Mouse (Mus musculus): ENCODE data around the gene Rai14. TPM values are rescaled to one million over a fixed set of nuclear protein-coding genes. Genes with fewer than 3 reads are reported as not detected.

Gene Rai14
- 10 to 100 TPM; 15.1 to 15.9 TPM for total RNA-seq (2021)

DNA sequence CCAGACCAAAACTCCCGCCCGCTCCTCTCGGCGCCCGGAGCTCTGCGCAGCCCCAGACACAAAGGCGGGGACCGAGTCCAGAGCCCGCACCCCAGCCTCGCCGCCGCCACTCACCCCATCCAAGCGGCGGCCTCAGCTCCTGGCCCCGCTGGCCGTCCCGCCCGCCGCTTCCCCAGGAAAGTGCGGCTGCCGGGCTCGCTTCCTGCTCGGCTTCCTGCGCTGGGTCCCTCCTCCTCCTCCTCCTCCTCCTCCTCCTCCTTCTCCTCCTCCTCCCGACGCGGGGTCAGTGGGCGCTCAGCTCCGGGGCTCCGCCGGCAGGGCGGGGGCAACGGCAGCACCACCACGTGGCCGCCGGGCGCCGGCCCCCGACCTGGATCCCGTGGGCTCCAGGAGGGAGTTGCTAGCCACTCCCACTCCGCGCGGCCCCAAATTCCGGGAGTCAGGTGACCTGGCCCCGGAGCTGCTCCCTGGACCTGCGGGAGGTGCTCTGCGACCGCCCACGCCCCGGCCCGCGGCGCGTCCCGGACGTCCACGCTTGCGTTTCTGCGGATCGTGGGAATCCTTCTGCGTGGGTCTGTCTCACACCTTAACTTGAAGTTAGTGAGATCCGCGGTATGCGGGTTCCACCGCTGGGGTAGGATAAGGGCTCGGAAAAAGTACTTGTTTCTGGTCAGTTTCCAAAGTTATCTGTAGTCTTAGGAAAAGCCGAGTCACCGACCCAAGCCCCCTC is at the start of gene Rai14:
Gene Rai14 (minus strand): TSS at position 216 of the 730 bp plus-strand sequence.
- DNase-seq, result peak; percentile 78

DNA sequence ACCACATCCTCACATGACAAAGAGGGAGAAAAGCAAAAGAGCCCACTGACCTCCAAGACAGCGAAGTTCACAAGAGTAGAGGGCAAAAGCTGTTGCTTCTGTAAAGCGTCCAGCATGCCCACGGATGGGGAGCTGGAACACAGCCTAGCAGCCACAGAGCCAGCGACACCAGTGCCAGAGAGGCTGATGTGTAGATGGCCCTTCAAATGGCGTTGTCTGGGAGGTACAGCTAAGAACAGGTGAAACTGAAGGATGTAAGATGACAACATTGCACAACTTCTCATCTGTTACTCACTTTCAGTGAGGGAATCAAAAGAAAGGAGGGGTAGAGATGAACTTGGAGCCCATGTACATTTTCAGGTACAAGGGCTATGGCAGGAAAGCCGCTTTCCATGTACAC is 47.0 kb upstream of the Rai14 start:
- no peak for DNase-seq

DNA sequence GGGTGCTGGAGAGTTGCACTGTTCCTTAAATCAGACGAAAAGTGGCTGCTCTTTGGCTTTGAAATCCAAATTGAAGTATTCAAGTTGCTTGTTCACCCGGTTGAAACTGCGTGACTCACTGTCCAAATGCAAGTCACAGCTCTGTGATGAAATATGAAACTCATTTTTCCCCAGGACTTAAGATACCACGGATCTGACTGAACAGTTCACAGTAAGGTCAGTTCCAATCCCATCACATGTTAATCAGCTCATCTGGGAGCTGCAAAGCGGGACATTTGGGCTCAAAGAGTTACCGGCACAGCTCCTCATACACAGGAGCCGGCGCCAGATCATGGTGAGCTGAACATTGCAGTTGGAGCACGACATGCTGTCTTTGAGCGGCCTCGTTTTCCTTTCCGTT is 45.6 kb upstream of the Rai14 start:
- DNase-seq, result peak; percentile 9

DNA sequence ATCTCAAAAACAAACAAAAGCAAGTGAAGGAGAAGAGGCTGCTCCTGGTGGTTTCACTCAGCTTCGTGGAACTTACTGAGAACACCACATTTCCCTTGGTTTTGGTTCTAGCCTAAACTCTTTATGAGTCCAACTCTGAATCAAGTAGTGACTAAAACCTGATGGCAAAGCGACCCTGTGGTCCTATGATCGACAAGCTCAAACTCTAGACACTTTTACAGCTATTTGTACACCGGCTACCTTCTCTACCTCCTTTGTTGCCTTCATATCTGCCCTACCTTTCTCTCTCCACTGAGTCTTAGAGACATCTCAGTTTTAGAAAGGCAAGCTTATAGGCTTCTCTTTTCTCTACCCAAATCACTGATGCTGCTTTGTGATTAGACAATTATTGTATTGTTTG is 45.0 kb upstream of the Rai14 start:
- no peak for DNase-seq

DNA sequence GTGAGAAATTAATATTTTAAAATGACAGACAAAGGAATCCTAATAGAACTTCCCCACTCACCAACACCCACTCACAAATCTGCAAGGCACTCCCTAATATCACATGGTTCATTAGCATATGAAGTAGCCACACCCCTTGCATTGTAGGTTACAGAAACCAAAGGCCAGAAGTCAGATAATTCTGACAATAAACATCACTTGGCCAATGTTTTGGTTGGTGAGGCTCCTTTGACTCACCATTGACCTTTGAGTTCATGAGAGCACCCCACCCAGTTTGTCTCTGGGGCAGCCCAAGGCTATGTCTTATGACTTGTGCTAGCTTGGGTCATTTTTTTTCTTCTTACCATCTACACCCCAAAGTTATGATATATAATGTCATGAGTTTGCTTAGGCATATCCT is 44.4 kb upstream of the Rai14 start:
- DNase-seq, result no peak

DNA sequence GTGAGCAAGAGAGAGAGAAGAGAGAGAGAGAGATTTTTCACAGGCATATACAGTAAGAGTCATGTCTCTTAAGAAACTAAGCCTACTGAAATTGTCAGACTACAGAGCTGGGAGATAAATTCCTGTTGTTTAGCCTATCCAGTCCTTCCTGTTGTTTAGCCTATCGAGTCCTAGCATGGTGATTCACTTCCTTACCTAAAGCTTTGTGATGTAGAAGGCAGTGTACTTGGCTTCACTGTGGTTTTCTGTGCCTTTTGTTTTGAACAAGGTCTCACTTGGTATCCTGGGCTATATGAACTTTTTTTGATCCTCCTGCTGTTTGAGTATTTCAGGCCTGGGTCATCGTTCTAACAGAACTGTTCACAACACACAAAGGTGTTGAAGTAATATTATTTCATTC is 36.7 kb upstream of the Rai14 start:
- DNase-seq, result no peak

DNA sequence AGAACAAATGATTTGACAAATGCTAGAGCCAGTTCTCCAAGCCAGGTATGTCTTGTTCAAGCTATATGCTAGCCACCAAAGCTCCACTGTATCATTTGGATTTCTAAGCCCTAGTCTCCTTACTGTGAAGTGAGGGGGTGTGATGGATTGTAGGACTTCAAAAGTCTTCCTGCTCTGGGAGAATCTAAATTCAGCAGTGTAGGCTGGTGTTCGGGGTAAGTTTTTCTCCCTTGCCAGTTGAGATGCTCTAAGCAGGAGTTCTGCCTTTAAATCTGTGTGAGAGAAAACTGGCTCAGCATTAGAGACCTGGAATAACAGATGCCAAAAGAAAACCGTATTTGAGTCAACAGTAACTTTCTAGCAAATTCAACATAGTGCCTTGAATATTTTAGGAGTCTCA is 35.9 kb upstream of the Rai14 start:
- no peak for DNase-seq

DNA sequence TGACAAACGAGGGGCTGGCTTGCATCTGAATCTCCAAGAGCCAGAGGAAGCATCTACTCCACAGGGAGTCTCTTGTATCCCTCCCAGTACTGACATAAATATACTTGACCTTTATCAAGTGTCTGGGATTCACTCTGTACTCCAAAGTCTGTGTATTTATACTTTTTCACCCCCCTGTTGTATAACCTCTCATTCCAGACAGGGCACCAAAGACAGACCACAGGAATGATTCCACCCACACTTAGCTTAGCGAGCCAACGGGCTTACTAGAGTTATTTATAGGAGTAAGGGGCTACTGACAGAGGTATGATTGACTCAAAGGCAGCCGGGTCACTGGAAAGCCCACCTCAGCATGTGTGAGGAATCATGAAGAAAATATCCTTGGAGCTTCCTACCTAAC is 35.3 kb upstream of the Rai14 start:
- no peak for DNase-seq

DNA sequence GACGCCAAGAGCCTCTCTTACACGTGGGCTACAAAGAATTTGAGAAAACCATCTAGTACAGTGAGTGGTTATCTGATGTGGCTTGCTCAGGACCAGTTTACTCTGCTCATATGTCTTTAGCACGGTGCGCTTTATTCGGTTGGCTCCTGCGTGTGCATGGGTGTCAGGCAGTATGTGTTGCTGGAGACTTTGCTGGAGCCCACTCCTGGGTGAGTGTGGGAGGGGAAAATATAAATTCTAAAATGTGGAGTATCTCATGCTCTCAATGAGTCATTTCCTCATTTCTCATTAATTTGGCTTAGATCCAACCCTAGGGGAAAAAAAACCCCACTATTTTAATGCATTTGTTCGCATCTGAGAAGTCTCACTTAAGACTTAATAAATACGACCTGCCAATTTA is 33.2 kb upstream of the Rai14 start:
- no peak for DNase-seq

DNA sequence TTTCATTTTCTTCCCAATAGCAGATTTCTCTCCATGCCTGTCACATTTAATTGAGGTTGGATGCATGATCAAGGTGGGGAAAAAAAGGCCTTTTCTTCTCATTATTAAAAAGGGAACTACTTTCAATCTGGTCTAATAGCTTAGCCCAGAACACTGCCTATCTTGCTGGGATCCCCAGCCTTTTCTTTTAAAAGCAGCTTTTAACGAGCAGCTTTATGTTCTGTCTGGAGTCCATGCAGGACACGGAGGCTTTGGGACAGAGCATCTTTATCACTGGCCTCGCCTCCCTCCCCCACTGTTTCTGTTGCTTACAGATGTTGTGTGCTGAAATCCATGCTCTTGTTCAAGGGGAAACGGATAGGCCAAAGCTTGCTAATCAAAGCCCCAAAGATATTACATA is 32.8 kb upstream of the Rai14 start:
- no peak for DNase-seq

DNA sequence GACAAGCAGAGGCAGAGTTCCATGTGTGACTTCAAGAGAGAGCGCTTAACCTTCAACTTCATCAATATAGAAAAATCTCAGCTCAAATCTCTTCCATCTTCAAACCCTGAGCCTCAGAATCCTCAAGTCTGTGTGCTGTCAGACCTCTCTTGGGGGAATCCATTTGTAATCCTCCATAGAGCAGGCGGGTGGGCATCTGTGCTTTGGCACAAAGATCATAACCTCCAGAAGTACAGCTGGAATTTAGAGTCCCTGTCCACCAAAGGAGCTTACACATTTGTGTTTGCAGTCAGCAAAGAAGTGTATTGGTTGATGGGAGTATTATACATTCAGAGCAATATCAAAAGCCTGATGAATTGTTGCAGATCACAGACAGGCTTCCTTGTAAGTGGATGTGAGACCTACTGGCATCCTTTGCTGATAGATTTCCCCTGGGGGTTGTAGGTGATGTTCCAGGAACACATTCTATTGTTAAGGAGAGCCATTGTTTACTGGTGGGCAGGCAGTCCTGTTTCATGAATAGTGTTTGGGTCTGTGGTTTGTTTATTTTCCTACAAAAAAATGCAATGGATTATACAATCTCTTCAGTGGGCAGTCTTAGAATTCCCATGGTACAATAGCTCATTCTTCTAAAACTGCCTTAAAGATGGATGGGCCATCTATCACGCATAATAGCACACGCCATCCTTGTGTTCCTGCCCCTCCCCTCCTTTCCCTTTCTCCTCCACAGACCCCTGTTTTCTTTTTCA is 32.1 kb upstream of the Rai14 start:
- DNase-seq, result no peak

DNA sequence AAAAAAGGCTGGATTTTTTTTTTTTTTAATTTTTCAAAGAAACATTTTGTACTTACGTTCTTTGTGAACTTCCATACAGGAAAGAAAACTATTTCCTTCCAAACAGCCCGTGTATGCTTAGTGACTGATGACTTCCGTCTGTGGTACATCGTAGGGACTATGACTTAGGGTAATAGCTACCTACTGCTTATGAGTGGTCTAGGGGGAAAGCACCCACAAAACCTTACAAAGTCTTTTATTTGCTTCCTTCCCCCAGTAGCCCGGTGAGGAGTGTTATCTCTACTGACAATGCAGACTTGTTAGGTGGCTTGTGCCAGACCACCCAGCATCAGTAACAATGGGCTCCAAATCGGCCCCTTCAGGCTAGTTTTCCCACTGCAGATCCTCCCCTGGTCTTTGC is 28.0 kb upstream of the Rai14 start:
- DNase-seq, result no peak

DNA sequence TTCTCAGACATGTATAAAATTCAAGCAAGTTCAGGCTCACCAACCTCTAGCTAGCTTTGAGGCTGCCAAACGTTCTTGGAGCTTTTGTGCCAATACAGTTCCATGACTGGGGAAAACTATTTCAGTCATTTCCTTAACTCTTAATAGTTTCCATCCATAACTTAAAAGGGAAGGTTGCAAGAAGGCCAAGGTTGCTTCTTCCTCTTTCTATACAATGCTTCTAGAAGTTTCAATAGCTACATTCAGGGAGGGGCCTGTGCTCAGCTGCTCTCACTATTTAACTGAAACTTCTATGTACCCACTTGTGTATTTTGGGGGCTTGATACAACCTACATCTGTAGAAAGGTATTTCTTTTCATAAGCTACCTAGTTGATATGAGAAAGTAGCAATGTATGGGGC is 24.9 kb upstream of the Rai14 start:
- no peak for DNase-seq

DNA sequence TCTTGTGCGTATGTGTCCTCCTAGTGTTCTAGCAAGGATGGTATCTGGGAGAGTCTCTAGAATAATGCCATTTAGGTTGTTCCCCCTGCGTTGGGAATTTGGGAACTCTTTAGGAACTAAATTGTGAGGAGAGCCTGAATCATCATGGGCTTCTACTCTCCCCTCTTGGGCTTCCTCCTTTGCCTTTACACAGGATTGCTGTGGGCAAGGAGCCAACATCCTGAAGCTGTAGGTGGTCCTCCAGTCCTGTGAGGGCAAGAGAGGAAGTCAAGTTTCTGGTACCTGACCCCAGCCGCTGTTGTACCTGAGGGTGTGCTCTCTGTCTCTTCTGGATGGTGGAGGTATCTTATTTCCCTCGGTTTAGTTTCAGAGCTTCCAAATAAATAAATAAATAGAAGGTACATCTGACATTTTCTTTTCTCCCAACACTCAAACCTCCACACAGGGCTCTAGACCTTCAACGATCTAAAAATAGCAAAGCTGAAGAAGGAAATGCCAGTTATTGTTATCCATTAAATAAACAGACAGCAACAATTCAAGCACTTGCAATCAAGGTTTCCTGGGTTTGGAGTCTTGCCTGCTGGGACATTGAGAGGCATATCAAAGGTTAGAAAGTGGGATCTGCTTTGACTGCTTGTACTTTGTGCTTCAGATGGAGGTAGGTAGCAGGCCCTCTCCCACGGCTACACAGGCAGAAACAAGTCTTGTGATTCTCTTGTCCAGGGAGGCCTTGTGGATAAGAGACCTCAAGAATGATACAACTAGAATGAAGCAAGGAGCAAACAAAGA is 24.1 kb upstream of the Rai14 start:
- DNase-seq, result no peak

DNA sequence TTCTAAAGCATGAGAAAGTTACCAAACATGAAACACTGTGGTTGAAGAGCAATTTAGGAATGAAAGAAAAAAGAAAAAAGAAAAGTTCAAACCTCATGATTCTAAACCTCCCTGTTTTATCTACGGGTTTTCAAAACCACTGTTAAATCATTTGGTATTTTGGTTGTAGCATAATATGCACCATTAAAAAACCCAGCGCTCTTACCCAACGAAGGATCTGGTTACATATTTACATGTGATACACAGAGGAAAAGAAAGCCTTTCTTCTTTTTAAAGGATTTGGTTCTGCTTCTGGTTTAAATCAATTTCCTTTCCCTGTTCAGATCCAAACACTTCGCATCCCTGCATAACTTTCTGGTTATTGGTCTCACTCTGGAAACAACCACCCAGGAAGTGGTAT is 21.5 kb upstream of the Rai14 start:
- DNase-seq, result no peak

DNA sequence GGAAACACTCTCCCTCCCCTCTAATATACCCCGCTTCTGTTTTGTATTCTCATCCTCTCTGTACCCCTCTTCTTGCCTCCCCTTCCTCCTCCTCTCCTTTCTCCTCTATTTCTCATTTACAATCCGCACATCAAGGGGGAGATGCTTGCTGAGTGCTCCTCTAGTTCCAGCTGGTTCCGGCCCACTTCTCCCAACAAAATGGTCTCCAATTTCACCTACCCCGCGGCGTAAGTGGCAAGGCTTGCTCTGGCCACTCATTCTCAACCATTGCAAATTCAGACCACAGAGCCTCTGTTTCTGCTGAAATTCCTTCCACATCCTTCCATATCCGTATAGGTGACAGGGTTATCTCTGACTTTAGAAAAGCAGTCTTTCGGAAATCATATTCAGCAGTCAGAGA is 20.8 kb upstream of the Rai14 start:
- no peak for DNase-seq

DNA sequence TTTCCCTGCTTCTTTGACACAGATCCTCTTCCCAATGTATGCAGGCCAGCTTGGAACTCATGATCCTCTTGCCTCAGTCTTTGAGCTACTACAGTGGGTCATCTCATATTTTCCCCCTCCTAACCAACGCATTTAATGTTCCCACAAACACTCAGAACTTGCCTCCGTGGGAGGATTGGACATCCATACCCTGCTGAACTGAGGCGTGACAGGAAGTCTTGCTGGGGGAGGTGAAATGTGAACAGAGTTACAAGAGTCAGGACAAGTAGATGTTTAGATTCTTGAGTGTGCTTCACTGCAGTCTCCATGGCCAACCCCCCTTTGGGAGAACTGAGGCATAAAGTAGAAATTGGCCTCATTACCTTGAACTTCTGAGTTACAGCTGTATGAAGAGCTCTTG is 17.0 kb upstream of the Rai14 start:
- no peak for DNase-seq

DNA sequence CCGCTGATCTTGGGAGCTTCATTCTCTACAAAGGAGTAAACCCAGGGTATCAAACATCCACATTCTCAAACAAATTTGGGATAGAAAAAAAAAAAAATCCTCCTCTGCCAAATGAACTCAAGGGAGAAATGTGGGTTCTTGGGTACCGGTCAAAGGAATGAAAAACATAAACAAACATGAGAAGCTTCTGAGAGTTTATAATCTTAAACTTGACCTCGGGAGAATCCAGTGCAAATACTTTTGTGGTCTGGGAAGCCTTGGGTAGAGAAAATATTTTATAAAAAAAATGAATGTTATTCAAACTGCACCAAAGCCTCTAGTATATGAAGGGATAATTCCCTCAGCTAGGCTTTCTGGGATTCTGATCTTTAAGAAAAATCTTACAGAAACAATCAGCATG is 11.8 kb upstream of the Rai14 start:
- DNase-seq, result no peak

DNA sequence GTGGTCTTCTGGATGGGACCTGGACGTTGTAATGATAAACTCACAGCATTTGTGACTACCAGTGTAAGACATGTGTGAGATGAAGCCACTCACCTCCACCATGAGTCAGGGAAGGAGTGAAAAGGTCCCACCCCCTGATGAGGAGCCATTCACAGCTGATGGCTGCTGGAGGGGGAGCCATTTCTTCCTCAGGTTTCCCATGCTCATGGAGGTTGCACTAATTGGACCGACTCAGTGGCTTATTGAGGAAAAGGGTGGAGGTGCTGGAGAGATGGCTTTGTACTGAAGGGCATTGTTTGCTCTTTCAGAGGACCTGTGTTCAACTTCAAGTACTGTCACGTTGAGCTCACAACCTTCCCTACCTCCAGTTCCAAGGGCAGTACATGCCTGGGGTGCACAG is 10.4 kb upstream of the Rai14 start:
- DNase-seq, result no peak

DNA sequence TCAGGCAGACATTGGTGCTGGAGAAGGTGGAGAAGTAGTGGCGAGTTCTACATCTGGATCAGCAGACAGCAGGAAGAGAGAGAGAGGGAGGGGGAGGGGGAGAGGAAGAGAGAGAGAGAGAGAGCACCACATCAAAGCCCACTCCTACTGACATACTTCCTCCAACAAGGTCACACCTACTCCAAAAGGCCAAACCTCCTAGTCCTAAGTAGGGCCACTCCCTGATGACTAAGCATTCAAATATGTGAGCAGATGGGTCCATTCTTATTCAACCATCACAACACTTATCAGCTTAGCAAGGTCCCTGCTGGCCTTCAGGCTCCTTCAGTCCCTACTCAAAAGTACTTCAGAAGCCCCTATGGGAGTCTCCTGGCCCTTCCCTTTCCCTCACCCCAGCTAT is 9.1 kb upstream of the Rai14 start:
- no peak for DNase-seq

DNA sequence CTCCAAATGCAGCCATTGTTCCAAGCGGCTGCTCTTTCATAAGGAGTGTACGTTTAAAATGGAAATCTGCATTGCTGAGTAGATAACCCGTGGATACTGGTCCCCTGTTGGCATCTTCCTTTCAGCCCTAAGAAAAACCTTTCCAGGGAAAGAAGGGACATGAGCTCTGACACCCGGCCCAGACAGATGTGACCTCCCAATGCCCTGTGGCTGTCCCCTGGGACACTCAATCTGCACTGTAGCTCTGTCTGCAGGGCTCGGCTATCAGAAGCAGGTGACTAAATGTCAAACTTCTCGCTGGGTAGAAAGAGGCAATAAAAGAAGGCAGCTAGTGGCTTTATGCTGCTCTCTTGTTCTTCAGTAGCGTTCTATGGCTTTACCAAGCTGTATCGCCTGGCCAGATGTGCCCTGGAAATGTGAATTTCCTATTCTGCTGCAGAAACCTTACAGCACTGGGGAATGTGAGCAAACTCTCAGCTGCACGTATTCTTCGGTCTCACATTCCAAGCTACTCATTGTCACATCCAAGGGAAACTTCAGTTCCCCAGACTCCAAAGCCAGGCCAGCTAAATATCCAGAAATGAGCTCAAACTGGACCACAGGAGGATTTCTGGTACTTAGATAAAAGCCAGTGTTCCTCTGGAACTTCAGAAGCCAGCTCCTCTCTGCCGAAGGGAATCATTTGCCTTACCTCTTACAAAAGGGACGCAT is 8.4 kb upstream of the Rai14 start:
- no peak for DNase-seq

DNA sequence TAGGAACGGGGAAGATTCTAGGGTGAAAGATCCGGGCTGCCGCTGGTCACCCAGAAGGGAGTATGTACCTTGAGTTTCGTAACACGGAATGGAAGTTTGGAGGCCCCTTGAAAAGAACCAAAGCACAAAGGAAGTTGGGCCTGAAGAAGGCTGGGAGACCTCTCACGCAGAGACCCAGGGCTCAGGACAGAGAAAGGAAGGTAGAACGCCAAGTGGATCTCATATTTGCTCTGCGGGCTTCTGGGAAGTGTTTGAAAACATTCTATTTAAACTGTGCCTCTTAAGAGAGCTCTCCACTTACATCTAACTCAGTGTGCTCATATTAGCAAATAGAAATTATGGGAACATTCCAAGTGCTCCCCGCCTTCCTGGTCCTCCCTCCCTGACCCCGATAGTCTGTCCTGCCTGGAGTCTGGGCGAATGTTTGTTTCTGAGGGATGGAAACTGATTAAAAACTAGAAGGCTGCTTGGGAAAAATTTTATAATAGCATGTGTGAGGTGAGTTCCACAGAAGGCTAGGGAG is 6.9 kb upstream of the Rai14 start:
- DNase-seq, result no peak

DNA sequence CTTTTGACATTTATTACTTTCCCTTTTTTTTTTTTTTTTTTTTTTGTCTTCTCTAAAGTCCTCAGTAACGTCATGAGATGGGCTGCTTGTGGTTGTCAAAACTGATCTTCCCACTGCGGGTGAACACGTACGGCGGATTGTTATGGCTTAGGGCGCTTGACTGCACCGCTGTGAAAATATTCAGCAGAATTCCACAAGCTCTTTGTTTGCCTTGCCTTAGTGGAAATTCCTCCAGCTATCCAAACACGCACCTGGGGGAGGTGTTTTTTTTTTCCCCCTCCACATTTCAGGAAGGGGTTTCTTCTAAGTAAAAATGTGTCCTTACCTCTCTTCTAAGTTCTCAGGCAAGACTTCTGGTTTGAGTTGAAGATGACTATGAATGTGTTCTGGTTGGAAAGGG is 6.2 kb upstream of the Rai14 start:
- DNase-seq, result no peak
